Mouse (Mus musculus): Measurements from ENCODE around the gene Olfr569. TPM values are rescaled to one million over a fixed set of nuclear protein-coding genes. Genes with fewer than 3 reads are reported as not detected.

The Olfr569 gene
- polyA plus RNA-seq (2015; fragmentation: Nextera tagmentation; extraction: Ambion mirVana), result not detected in 2 replicates

DNA sequence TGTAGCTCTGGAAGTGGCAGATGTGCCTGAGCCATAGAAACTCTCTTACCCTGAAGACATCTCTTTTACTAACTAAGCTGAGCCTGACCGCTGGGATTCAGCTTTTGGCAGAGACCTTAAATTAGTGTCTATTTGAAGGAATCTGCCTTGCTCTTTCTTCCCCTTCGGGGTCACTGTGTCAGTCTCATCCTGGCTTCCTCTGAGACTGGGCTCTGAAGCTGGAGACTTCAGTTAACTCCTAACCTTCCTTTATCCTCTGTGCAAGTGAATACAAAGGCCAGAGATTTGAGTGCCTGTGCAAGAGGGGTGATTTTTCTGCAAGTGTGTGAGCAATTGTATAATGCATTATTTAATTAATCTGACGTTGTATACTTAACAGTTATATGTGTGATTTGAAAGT, at the start of gene Olfr569:
Olfr569 (minus strand) TSS at position 101 of the 400 bp plus-strand sequence.
- Histone ChIP-seq H3K4me3 (ENCODE audit: low read length) (no peak within 1 kb of the TSS), H3K9me3 (ENCODE audit: control insufficient read depth, low read length) (no peaks in the 10 kb centered on the region), H3K36me3 (ENCODE audit: control insufficient read depth, insufficient read depth, low read length) (no peaks in the 10 kb centered on the region), H3K4me1 (replicated peaks; ENCODE audit: control insufficient read depth, insufficient read depth, low read length) (no peaks in the 10 kb centered on the region), H3K27ac (ENCODE audit: low read length) (no peak within 1 kb of the TSS), H3K9ac (ENCODE audit: low read length) (no peak within 1 kb of the TSS), H3K4me2 (ENCODE audit: low read depth, low read length) (no peak within 1 kb of the TSS), H3K27me3 (ENCODE audit: control insufficient read depth, insufficient read depth, low read depth, low read length) (no peaks in the 10 kb centered on the region)
- ATAC-seq (ENCODE audit: low read depth), result no peak
- 61% methylated on average over 3 of the region's 3 CpGs for whole genome bisulfite sequencing

DNA sequence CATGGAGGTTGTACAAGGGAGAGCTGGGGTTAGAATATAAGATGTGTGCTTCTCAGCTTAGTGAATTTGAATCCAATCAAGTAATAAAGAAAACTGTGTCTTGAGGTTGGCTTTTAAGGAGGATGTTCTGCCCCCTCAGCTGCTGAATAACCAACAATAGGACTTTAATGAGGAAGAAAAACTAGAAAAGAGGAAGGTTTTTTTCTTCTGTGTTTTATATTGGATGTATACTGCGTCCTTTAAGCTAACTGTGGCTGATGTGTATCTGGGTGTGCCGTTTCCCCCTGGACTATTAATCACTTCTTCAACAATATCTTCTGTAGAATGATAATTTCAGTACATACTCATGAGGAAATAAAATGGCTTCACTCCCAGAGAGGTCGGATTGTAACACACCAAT, 36.4 kb upstream of the Olfr569 start:
- H3K36me3 ChIP-seq (ENCODE audit: control insufficient read depth, insufficient read depth, low read length), result no peaks in the 10 kb centered on the region
- no peak overlapping the region for H3K4me3 ChIP-seq (ENCODE audit: low read length)
- ATAC-seq (ENCODE audit: low read depth), result no peak
- H3K27ac ChIP-seq (ENCODE audit: low read length), result no peak overlapping the region
- no peak overlapping the region for H3K4me2 ChIP-seq (ENCODE audit: low read depth, low read length)
- no peak overlapping the region for H3K9ac ChIP-seq (ENCODE audit: low read length)
- H3K4me1 ChIP-seq (replicated peaks; ENCODE audit: control insufficient read depth, insufficient read depth, low read length), result no peaks in the 10 kb centered on the region
- WGBS, result 59% methylated on average over 3 of the region's 3 CpGs
- no peaks in the 10 kb centered on the region for H3K9me3 ChIP-seq (ENCODE audit: control insufficient read depth, low read length)
- no peaks in the 10 kb centered on the region for H3K27me3 ChIP-seq (ENCODE audit: control insufficient read depth, insufficient read depth, low read depth, low read length)

DNA sequence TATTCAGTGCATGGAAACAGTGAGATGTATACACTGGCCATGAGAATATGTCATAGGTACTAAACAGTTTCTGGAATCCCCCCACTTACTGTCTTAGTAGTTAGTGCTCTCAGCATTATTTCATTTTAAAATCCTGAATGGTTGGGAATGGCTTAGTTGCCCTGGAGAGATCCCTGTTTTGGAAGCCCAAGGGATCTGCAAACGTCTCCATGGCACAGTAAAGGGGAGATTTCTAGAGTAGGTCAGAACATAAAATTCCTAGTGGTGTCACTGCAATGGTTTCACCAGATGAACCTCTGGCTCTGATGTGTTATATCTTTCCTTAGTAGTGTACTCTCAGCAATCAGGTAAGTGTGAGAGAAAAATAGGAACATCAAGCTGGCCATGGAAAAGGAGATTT, 33.4 kb upstream of the Olfr569 start, which contains the start of gene Olfr572:
Olfr572 (plus strand) TSS at position 301 of the 400 bp plus-strand sequence.
- Histone ChIP-seq H3K9ac (ENCODE audit: low read length) (no peak within 1 kb of the TSS), H3K9me3 (ENCODE audit: control insufficient read depth, low read length) (no peaks in the 10 kb centered on the region), H3K4me2 (ENCODE audit: low read depth, low read length) (no peak within 1 kb of the TSS), H3K4me3 (ENCODE audit: low read length) (no peak within 1 kb of the TSS), H3K36me3 (ENCODE audit: control insufficient read depth, insufficient read depth, low read length) (no peaks in the 10 kb centered on the region), H3K27me3 (ENCODE audit: control insufficient read depth, insufficient read depth, low read depth, low read length) (no peaks in the 10 kb centered on the region), H3K27ac (ENCODE audit: low read length) (no peak within 1 kb of the TSS), H3K4me1 (replicated peaks; ENCODE audit: control insufficient read depth, insufficient read depth, low read length) (no peaks in the 10 kb centered on the region)
- ATAC-seq (ENCODE audit: low read depth), result no peak
- WGBS, result 53% methylated on average over 1 of the region's 1 CpGs

DNA sequence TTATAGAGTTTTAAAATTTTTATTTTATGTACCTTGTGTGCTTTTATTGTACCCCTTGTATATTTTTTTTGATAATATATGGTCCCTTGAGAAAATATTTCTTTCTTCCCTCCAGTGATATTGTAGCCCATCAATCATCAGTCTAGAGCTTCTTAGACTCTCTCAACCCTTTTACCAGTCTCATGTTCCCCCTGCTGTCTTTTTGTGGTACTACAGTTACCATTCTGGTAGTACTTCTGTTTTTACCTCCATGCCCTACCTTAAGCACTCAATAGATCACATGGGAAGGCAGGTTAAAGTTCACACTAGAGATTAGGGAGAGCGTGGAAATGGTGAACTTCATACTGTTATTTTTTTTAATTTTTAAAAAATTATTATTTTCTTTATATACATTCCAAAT, 28.9 kb upstream of the Olfr569 start:
- no peaks in the 10 kb centered on the region for H3K9me3 ChIP-seq (ENCODE audit: control insufficient read depth, low read length)
- H3K4me1 ChIP-seq (replicated peaks; ENCODE audit: control insufficient read depth, insufficient read depth, low read length), result no peaks in the 10 kb centered on the region
- WGBS, result 9% methylated on average over 1 of the region's 1 CpGs
- no peak overlapping the region for H3K4me2 ChIP-seq (ENCODE audit: low read depth, low read length)
- H3K36me3 ChIP-seq (ENCODE audit: control insufficient read depth, insufficient read depth, low read length), result no peaks in the 10 kb centered on the region
- no peak overlapping the region for H3K9ac ChIP-seq (ENCODE audit: low read length)
- ATAC-seq (ENCODE audit: low read depth), result 0 out of 2 replicates have a peak, but pooled peaks have one; percentile 10
- no peak overlapping the region for H3K4me3 ChIP-seq (ENCODE audit: low read length)
- no peaks in the 10 kb centered on the region for H3K27me3 ChIP-seq (ENCODE audit: control insufficient read depth, insufficient read depth, low read depth, low read length)
- H3K27ac ChIP-seq (ENCODE audit: low read length), result no peak overlapping the region

DNA sequence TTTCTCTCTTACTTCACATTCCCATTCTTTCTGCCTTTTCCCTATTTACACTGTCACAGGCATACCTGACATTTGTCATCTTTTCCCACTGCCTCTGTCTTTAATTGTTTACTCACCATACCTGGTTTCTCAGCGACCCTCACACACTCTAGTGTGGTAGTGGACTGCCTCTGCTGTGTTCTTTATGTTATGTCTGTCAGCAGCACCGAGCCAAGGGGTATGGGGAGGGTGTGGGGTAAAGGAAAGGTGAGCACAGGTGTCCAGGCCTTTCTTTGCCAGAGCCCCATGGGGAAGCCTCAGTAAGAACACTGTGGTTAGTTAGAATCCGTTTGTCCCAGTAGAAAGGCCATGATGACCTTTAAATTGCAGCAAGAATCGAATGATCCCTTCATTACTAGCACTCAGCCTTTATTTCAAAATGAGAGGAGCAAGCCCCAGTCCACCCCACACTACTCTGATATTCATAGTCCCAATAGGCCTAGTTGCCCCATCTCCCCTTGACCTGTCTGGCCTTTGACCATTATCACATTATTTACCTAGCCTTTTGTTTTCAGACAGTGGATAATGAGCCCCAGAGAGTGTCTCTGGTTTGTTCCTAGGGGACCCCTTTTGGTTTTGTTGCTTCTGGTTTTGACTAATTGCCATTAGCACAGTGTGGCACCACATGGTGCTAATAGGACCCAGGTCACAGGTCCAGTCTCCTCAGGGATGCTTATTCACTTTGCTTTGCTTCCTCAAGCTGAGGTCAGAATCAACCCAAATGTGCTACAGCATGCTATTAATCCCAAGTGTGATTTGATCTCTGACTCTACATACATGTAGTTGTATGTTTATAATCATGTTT, 26.6 kb upstream of the Olfr569 start, which contains the start of gene Olfr571:
Olfr571 (minus strand) TSS at position 505 of the 844 bp plus-strand sequence.
- no peak within 1 kb of the TSS for H3K4me3 ChIP-seq (ENCODE audit: low read length)
- WGBS, result 52% methylated on average over 4 of the region's 4 CpGs
- H3K27me3 ChIP-seq (ENCODE audit: control insufficient read depth, insufficient read depth, low read depth, low read length), result no peaks in the 10 kb centered on the region
- no peaks in the 10 kb centered on the region for H3K4me1 ChIP-seq (replicated peaks; ENCODE audit: control insufficient read depth, insufficient read depth, low read length)
- H3K4me2 ChIP-seq (ENCODE audit: low read depth, low read length), result no peak within 1 kb of the TSS
- H3K27ac ChIP-seq (ENCODE audit: low read length), result no peak within 1 kb of the TSS
- H3K9ac ChIP-seq (ENCODE audit: low read length), result no peak within 1 kb of the TSS
- no peak for ATAC-seq (ENCODE audit: low read depth)
- H3K9me3 ChIP-seq (ENCODE audit: control insufficient read depth, low read length), result no peaks in the 10 kb centered on the region
- H3K36me3 ChIP-seq (ENCODE audit: control insufficient read depth, insufficient read depth, low read length), result no peaks in the 10 kb centered on the region

DNA sequence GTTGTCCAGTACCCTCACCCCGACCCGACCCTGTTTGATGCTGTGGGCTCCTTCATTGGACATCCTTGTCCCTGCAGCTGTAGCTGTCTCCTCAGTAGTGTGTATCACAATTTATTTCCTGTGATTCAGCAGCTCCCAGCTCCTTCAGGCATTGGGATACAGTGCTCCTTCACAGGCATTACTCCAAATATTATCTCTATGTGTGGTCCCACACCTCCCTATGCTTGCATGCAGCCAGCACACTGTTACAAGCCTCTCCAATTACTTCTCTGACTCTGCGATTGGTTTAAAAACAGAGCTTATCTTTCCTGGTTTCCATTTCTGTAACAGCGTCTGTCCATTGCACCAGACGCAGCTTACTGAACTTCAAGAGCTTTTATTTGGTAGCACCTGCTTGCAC, 25.7 kb upstream of the Olfr569 start:
- H3K9ac ChIP-seq (ENCODE audit: low read length), result no peak overlapping the region
- no peak for ATAC-seq (ENCODE audit: low read depth)
- no peak overlapping the region for H3K27ac ChIP-seq (ENCODE audit: low read length)
- H3K4me3 ChIP-seq (ENCODE audit: low read length), result no peak overlapping the region
- WGBS, result 41% methylated on average over 5 of the region's 5 CpGs
- no peaks in the 10 kb centered on the region for H3K4me1 ChIP-seq (replicated peaks; ENCODE audit: control insufficient read depth, insufficient read depth, low read length)
- no peak overlapping the region for H3K4me2 ChIP-seq (ENCODE audit: low read depth, low read length)
- no peaks in the 10 kb centered on the region for H3K9me3 ChIP-seq (ENCODE audit: control insufficient read depth, low read length)
- H3K36me3 ChIP-seq (ENCODE audit: control insufficient read depth, insufficient read depth, low read length), result no peaks in the 10 kb centered on the region
- no peaks in the 10 kb centered on the region for H3K27me3 ChIP-seq (ENCODE audit: control insufficient read depth, insufficient read depth, low read depth, low read length)

DNA sequence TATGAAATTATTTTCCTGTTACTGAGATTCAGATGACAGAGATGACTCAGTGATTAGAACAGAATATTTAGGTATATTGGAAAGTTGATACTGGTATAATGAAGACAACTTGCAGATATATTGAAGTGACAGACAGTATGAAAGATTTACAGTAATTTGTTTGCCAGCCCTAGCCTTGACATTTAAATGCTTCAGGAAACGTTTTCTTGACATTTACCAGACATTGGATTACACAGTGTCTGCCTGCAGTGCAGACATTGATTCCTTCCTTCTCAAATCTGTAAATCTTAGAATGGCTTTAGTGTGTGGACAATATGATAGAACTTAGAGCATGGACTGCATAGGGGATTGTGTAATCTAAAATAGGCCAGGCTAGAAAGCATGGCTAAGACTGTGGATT, 24.6 kb upstream of the Olfr569 start:
- Histone ChIP-seq H3K9ac (ENCODE audit: low read length) (no peak overlapping the region), H3K4me2 (ENCODE audit: low read depth, low read length) (no peak overlapping the region), H3K9me3 (ENCODE audit: control insufficient read depth, low read length) (no peaks in the 10 kb centered on the region), H3K4me3 (ENCODE audit: low read length) (no peak overlapping the region), H3K27me3 (ENCODE audit: control insufficient read depth, insufficient read depth, low read depth, low read length) (no peaks in the 10 kb centered on the region), H3K4me1 (replicated peaks; ENCODE audit: control insufficient read depth, insufficient read depth, low read length) (no peaks in the 10 kb centered on the region), H3K27ac (ENCODE audit: low read length) (no peak overlapping the region), H3K36me3 (ENCODE audit: control insufficient read depth, insufficient read depth, low read length) (no peaks in the 10 kb centered on the region)
- 29% methylated on average over 1 of the region's 1 CpGs for WGBS
- no peak for ATAC-seq (ENCODE audit: low read depth)

DNA sequence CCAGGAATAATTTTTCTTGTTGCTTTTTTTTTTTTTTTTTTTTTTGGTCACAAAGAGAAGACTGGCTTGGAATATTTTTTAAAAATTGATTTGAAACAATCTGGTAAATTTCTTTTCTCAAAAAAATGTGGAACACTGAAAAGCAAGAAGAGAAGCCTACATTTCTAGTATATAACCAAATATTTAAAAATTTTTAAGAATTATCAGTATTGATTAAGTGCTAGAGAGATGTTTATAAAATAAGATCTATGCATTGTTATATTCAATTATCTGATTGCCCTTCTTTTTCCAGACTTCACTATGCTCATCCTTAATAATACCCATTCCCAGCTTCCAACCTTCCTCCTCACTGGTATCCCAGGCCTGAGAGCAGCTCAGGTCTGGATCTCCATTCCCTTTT, 13.9 kb downstream of the Olfr569 start, which contains the start of gene Olfr568:
Olfr568 (plus strand) TSS at position 301 of the 400 bp plus-strand sequence.
- H3K9me3 ChIP-seq (ENCODE audit: control insufficient read depth, low read length), result no peaks in the 10 kb centered on the region
- H3K4me2 ChIP-seq (ENCODE audit: low read depth, low read length), result no peak within 1 kb of the TSS
- H3K4me3 ChIP-seq (ENCODE audit: low read length), result no peak within 1 kb of the TSS
- H3K27me3 ChIP-seq (ENCODE audit: control insufficient read depth, insufficient read depth, low read depth, low read length), result no peaks in the 10 kb centered on the region
- no peak within 1 kb of the TSS for H3K27ac ChIP-seq (ENCODE audit: low read length)
- no peaks in the 10 kb centered on the region for H3K4me1 ChIP-seq (replicated peaks; ENCODE audit: control insufficient read depth, insufficient read depth, low read length)
- no peak for ATAC-seq (ENCODE audit: low read depth)
- H3K36me3 ChIP-seq (ENCODE audit: control insufficient read depth, insufficient read depth, low read length), result no peaks in the 10 kb centered on the region
- no peak within 1 kb of the TSS for H3K9ac ChIP-seq (ENCODE audit: low read length)

DNA sequence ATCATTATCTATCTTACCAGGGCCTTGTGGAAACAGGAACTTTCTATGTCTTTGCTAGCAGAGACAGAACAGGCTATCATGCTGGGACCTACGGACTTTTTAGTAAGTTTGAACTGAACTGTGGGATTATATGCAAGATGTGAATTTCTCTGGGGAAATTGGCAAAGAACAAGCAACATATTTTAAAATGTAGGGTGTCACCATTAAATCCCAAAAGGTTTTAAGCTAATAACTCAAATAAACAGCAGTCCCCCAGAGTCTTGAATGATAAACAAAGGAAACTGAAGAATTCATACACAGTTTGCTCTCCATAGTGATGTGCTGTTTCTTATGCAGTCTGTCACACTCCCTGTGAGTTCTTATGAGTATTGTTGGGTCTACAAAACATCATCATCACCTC, 32.0 kb downstream of the Olfr569 start, which contains the start of gene Olfr566:
Olfr566 (minus strand) TSS at position 101 of the 400 bp plus-strand sequence.
- WGBS, result 79% methylated on average over 1 of the region's 1 CpGs
- no peak within 1 kb of the TSS for H3K27ac ChIP-seq (ENCODE audit: low read length)
- H3K36me3 ChIP-seq (ENCODE audit: control insufficient read depth, insufficient read depth, low read length), result no peaks in the 10 kb centered on the region
- H3K9me3 ChIP-seq (ENCODE audit: control insufficient read depth, low read length), result no peaks in the 10 kb centered on the region
- no peak for ATAC-seq (ENCODE audit: low read depth)
- no peaks in the 10 kb centered on the region for H3K4me1 ChIP-seq (replicated peaks; ENCODE audit: control insufficient read depth, insufficient read depth, low read length)
- no peaks in the 10 kb centered on the region for H3K27me3 ChIP-seq (ENCODE audit: control insufficient read depth, insufficient read depth, low read depth, low read length)
- H3K4me2 ChIP-seq (ENCODE audit: low read depth, low read length), result no peak within 1 kb of the TSS
- no peak within 1 kb of the TSS for H3K4me3 ChIP-seq (ENCODE audit: low read length)
- H3K9ac ChIP-seq (ENCODE audit: low read length), result no peak within 1 kb of the TSS

Measured in lung, embryonic 16.5 days (tissue).